Mouse (Mus musculus): ENCODE measurements around the gene Lypla2. TPM values are rescaled to one million over a fixed set of nuclear protein-coding genes. Genes with fewer than 3 reads are reported as not detected.

Gene Lypla2
- polyA plus RNA-seq, 1 experiment from 2014 or later: 115 TPM

GRCm38 (mm10) chr4:135962946-135963345 is 9.5 kb downstream of the Lypla2 start:
- H3K4me1 ChIP-seq (ENCODE audit: insufficient read depth, low read depth, low read length): no peaks in the 10 kb centered on the region
- 5% methylated on average over 15 of the region's 15 CpGs for WGBS
- DNase-seq (ENCODE audit: low spot score) (peak; percentile 66), ATAC-seq (peak; percentile 29)
- peak overlapping the region; percentile 98 for H3K4me2 ChIP-seq (replicated peaks; ENCODE audit: low read depth, low read length)
- peak overlapping the region; percentile 97 for H3K27ac ChIP-seq (ENCODE audit: low read length)
- H3K36me3 ChIP-seq (ENCODE audit: insufficient read depth, low read length): peaks cover 19% of the 10 kb centered on the region
- no peak for TF ChIP-seq EP300 (IDR thresholded peaks at IDR 0.05)
- no peak for TF ChIP-seq CTCF (IDR thresholded peaks at IDR 0.05)
- H3K9ac ChIP-seq (replicated peaks; ENCODE audit: low read depth): peak overlapping the region; percentile 78
- H3K9me3 ChIP-seq (ENCODE audit: low read length): no peaks in the 10 kb centered on the region
- no peaks in the 10 kb centered on the region for H3K27me3 ChIP-seq (replicated peaks; ENCODE audit: insufficient read depth, low read length)
- H3K4me3 ChIP-seq (ENCODE audit: low read depth, low read length): peak overlapping the region; percentile 66

GRCm38 (mm10) chr4:135962198-135962597 is 10.2 kb downstream of the Lypla2 start:
- Histone ChIP-seq H3K36me3 (ENCODE audit: insufficient read depth, low read length) (peaks cover 14% of the 10 kb centered on the region; the same call in 1 of the 2 replicates), H3K9ac (replicated peaks; ENCODE audit: low read depth) (no peak overlapping the region), H3K4me3 (ENCODE audit: low read depth, low read length) (no peak overlapping the region), H3K4me2 (replicated peaks; ENCODE audit: low read depth, low read length) (no peak overlapping the region), H3K27me3 (replicated peaks; ENCODE audit: insufficient read depth, low read length) (no peaks in the 10 kb centered on the region), H3K9me3 (ENCODE audit: low read length) (no peaks in the 10 kb centered on the region), H3K27ac (ENCODE audit: low read length) (peak overlapping the region; percentile 97; the same call in 1 of the 2 replicates), H3K4me1 (ENCODE audit: insufficient read depth, low read depth, low read length) (no peaks in the 10 kb centered on the region)
- no peak for DNase-seq (ENCODE audit: low spot score)
- 90% methylated on average over 7 of the region's 7 CpGs for WGBS
- TF ChIP-seq EP300 (IDR thresholded peaks at IDR 0.05) (no peak), CTCF (IDR thresholded peaks at IDR 0.05) (no peak)
- no peak for ATAC-seq

GRCm38 (mm10) chr4:135961709-135962108 is 10.7 kb downstream of the Lypla2 start:
- Histone ChIP-seq H3K27me3 (replicated peaks; ENCODE audit: insufficient read depth, low read length) (no peaks in the 10 kb centered on the region), H3K9ac (replicated peaks; ENCODE audit: low read depth) (no peak overlapping the region), H3K9me3 (ENCODE audit: low read length) (no peaks in the 10 kb centered on the region), H3K4me2 (replicated peaks; ENCODE audit: low read depth, low read length) (no peak overlapping the region), H3K4me1 (ENCODE audit: insufficient read depth, low read depth, low read length) (no peaks in the 10 kb centered on the region), H3K4me3 (ENCODE audit: low read depth, low read length) (no peak overlapping the region), H3K27ac (ENCODE audit: low read length) (no peak overlapping the region), H3K36me3 (ENCODE audit: insufficient read depth, low read length) (peaks cover 14% of the 10 kb centered on the region)
- 87% methylated on average over 5 of the region's 5 CpGs for WGBS
- DNase-seq (ENCODE audit: low spot score) (no peak), ATAC-seq (no peak)
- TF ChIP-seq CTCF (IDR thresholded peaks at IDR 0.05) (no peak), EP300 (IDR thresholded peaks at IDR 0.05) (no peak)

GRCm38 (mm10) chr4:135960717-135961116 is 11.7 kb downstream of the Lypla2 start:
- H3K4me1 ChIP-seq (ENCODE audit: insufficient read depth, low read depth, low read length): no peaks in the 10 kb centered on the region
- DNase-seq (ENCODE audit: low spot score): peak; percentile 73
- no peak for ATAC-seq
- H3K36me3 ChIP-seq (ENCODE audit: insufficient read depth, low read length): peaks cover 21% of the 10 kb centered on the region
- H3K9ac ChIP-seq (replicated peaks; ENCODE audit: low read depth): no peak overlapping the region
- H3K4me2 ChIP-seq (replicated peaks; ENCODE audit: low read depth, low read length): no peak overlapping the region
- WGBS: 29% methylated on average over 5 of the region's 5 CpGs
- TF ChIP-seq EP300 (IDR thresholded peaks at IDR 0.05) (no peak), CTCF (IDR thresholded peaks at IDR 0.05) (peak; percentile 93)
- H3K27me3 ChIP-seq (replicated peaks; ENCODE audit: insufficient read depth, low read length): no peaks in the 10 kb centered on the region
- no peak overlapping the region for H3K4me3 ChIP-seq (ENCODE audit: low read depth, low read length)
- H3K9me3 ChIP-seq (ENCODE audit: low read length): no peaks in the 10 kb centered on the region
- H3K27ac ChIP-seq (ENCODE audit: low read length): no peak overlapping the region

- DNase-seq (ENCODE audit: low spot score) (no peak), ATAC-seq (no peak)
- Histone ChIP-seq H3K4me1 (ENCODE audit: insufficient read depth, low read depth, low read length) (no peaks in the 10 kb centered on the region), H3K27me3 (replicated peaks; ENCODE audit: insufficient read depth, low read length) (no peaks in the 10 kb centered on the region), H3K36me3 (ENCODE audit: insufficient read depth, low read length) (peaks cover 28% of the 10 kb centered on the region), H3K9ac (replicated peaks; ENCODE audit: low read depth) (no peak overlapping the region), H3K9me3 (ENCODE audit: low read length) (no peaks in the 10 kb centered on the region), H3K27ac (ENCODE audit: low read length) (no peak overlapping the region), H3K4me2 (replicated peaks; ENCODE audit: low read depth, low read length) (no peak overlapping the region), H3K4me3 (ENCODE audit: low read depth, low read length) (no peak overlapping the region)
- 48% methylated on average over 8 of the region's 8 CpGs for WGBS
- TF ChIP-seq EP300 (IDR thresholded peaks at IDR 0.05): no peak
- TF ChIP-seq CTCF (IDR thresholded peaks at IDR 0.05): no peak
Observed at GRCm38 (mm10) chr4:135958354-135958753, 14.1 kb downstream of the Lypla2 start.

- no peak for ATAC-seq
- Histone ChIP-seq H3K4me1 (ENCODE audit: insufficient read depth, low read depth, low read length) (no peaks in the 10 kb centered on the region), H3K9me3 (ENCODE audit: low read length) (no peaks in the 10 kb centered on the region), H3K27ac (ENCODE audit: low read length) (no peak overlapping the region), H3K27me3 (replicated peaks; ENCODE audit: insufficient read depth, low read length) (no peaks in the 10 kb centered on the region), H3K4me2 (replicated peaks; ENCODE audit: low read depth, low read length) (no peak overlapping the region), H3K9ac (replicated peaks; ENCODE audit: low read depth) (no peak overlapping the region), H3K36me3 (ENCODE audit: insufficient read depth, low read length) (peaks cover 43% of the 10 kb centered on the region), H3K4me3 (ENCODE audit: low read depth, low read length) (no peak overlapping the region)
- DNase-seq (ENCODE audit: low spot score): no peak
- TF ChIP-seq EP300 (IDR thresholded peaks at IDR 0.05) (no peak), CTCF (IDR thresholded peaks at IDR 0.05) (no peak)
- WGBS: 82% methylated on average over 8 of the region's 9 CpGs
Observed at GRCm38 (mm10) chr4:135955886-135956285, 16.5 kb downstream of the Lypla2 start.

- no peaks in the 10 kb centered on the region for H3K4me1 ChIP-seq (ENCODE audit: insufficient read depth, low read depth, low read length)
- no peak overlapping the region for H3K9ac ChIP-seq (replicated peaks; ENCODE audit: low read depth)
- no peak for TF ChIP-seq EP300 (IDR thresholded peaks at IDR 0.05)
- TF ChIP-seq CTCF (IDR thresholded peaks at IDR 0.05): peak; percentile 99
- no peak overlapping the region for H3K4me3 ChIP-seq (ENCODE audit: low read depth, low read length)
- no peak overlapping the region for H3K27ac ChIP-seq (ENCODE audit: low read length)
- H3K36me3 ChIP-seq (ENCODE audit: insufficient read depth, low read length): peaks cover 36% of the 10 kb centered on the region
- no peaks in the 10 kb centered on the region for H3K27me3 ChIP-seq (replicated peaks; ENCODE audit: insufficient read depth, low read length)
- peak; percentile 76 for DNase-seq (ENCODE audit: low spot score)
- peak; percentile 39; the same call in 1 of the 2 replicates for ATAC-seq
- 16% methylated on average over 2 of the region's 2 CpGs for WGBS
- H3K9me3 ChIP-seq (ENCODE audit: low read length): no peaks in the 10 kb centered on the region
- no peak overlapping the region for H3K4me2 ChIP-seq (replicated peaks; ENCODE audit: low read depth, low read length)
Observed at GRCm38 (mm10) chr4:135954241-135954640, 18.2 kb downstream of the Lypla2 start.
